In the genomic region with DNA sequence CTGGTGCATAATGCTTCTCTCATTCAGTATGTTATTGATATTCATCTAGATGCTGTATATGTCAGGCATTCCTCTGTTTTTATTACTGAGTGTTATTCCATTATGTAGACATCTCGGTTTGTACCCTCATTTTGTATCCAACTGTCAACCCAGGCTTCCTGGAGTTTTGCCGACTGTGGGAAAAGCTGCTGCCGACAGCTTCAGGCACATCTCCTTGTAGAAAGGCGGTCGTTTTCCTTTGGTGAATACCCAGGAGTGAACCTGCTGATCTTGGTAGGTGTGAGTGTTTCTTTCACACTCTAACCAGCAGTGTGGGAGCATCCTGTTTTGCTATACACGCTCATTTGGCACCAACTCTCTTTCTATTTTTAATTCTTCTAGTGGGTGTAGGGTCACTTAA, we compare ENCODE assay signal across 23 mouse cellular contexts. TPM values are rescaled to one million over a fixed set of nuclear protein-coding genes. Genes with fewer than 3 reads are reported as not detected.
DNase-seq lines count a peak whose midpoint lies in the region; ATAC-seq and TF ChIP-seq lines count a peak whose summit lies in the region.
"Had no signal": no experiment of that assay in that cellular context is flagged by ENCODE, and none has a peak within 500 bp of the region (broad histone marks: within the 10 kb centered on the region; RNA-seq: fewer than 3 reads in every experiment).

No protein-coding gene starts in this region.

- DNase-seq in forebrain, postnatal 0 days = peak; percentile 43
- no peak for DNase-seq in layer of hippocampus, adult 2 months (ENCODE audit: low spot score in 2 of 2)
- no peak for DNase-seq in layer of hippocampus, adult 9-11 months
- DNase-seq in brain, adult 2 months (ENCODE audit: low read depth, low spot score) = peak; percentile 61
- peak; percentile 39 for DNase-seq in telencephalon, adult 2 months (ENCODE audit: low read depth, low spot score)
- DNase-seq: adrenal gland, postnatal 14 days; cerebellum, adult 11-12 months; cerebellum, adult 9-10 months; gastrocnemius, postnatal 10 days; heart, postnatal 4 days had no signal

- no peaks in the 10 kb centered on the region for H3K4me1 ChIP-seq in forebrain, postnatal 0 days (ENCODE audit: insufficient read depth)
- H3K4me1 ChIP-seq in forebrain, embryonic 12.5 days = no peaks in the 10 kb centered on the region
- H3K4me1 ChIP-seq: embryonic facial prominence, embryonic 13.5 days; forebrain, embryonic 13.5 days; hindbrain, embryonic 12.5 days had no signal

- no peak overlapping the region for H3K4me2 ChIP-seq in forebrain, postnatal 0 days (ENCODE audit: low read depth)
- H3K4me2 ChIP-seq in forebrain, embryonic 12.5 days = no peak overlapping the region
- H3K4me2 ChIP-seq: embryonic facial prominence, embryonic 13.5 days; forebrain, embryonic 13.5 days; heart, embryonic 12.5 days; hindbrain, embryonic 12.5 days had no signal

- no peak overlapping the region for H3K9ac ChIP-seq in forebrain, postnatal 0 days
- no peak overlapping the region for H3K9ac ChIP-seq in forebrain, embryonic 12.5 days
- H3K9ac ChIP-seq: embryonic facial prominence, embryonic 13.5 days; forebrain, embryonic 13.5 days; heart, embryonic 12.5 days; hindbrain, embryonic 12.5 days had no signal

- TF ChIP-seq CTCF in forebrain, postnatal 0 days (IDR thresholded peaks at IDR 0.05; ENCODE audit: low read depth) = no peak
- no peak for TF ChIP-seq CTCF in layer of hippocampus, adult 2 months (conservative IDR thresholded peaks at IDR 0.05)

- H3K4me3 ChIP-seq in forebrain, postnatal 0 days (ENCODE audit: low read depth, low read length) = no peak overlapping the region
- H3K4me3 ChIP-seq in forebrain, embryonic 12.5 days (replicated peaks) = no peak overlapping the region
- H3K4me3 ChIP-seq in layer of hippocampus, adult 2 months = no peak overlapping the region
- H3K4me3 ChIP-seq: embryonic facial prominence, embryonic 13.5 days; forebrain, embryonic 13.5 days; heart, embryonic 12.5 days; hindbrain, embryonic 12.5 days had no signal

- no peak for ATAC-seq in forebrain, postnatal 0 days
- no peak for ATAC-seq in forebrain, embryonic 12.5 days (ENCODE audit: low FRiP score)
- no peak for ATAC-seq in megakaryocyte, adult 5-6 weeks (ENCODE audit: poor library complexity, severe bottlenecking)
- ATAC-seq: forebrain, embryonic 13.5 days; hindbrain, embryonic 16.5 days; inflammation-experienced regulatory T-cells, adult 6 months had no signal

- H3K9me3 ChIP-seq in forebrain, postnatal 0 days (ENCODE audit: low read length) = no peaks in the 10 kb centered on the region
- H3K9me3 ChIP-seq in forebrain, embryonic 12.5 days = no peaks in the 10 kb centered on the region
- H3K9me3 ChIP-seq: embryonic facial prominence, embryonic 13.5 days; forebrain, embryonic 13.5 days; heart, embryonic 12.5 days; hindbrain, embryonic 12.5 days had no signal

- H3K27ac ChIP-seq in forebrain, postnatal 0 days (ENCODE audit: low read depth, low read length) = no peak overlapping the region
- no peak overlapping the region for H3K27ac ChIP-seq in forebrain, embryonic 12.5 days
- H3K27ac ChIP-seq in layer of hippocampus, adult 2 months = peak overlapping the region; percentile 21; the same call in 1 of the 2 replicates
- H3K27ac ChIP-seq: embryonic facial prominence, embryonic 13.5 days; forebrain, embryonic 13.5 days; hindbrain, embryonic 12.5 days had no signal

- WGBS in forebrain, postnatal 0 days = 65% methylated on average over 6 of the region's 6 CpGs
- WGBS in forebrain, embryonic 12.5 days = 76% methylated on average over 6 of the region's 6 CpGs

- no peaks in the 10 kb centered on the region for H3K36me3 ChIP-seq in forebrain, postnatal 0 days (ENCODE audit: insufficient read depth)
- H3K36me3 ChIP-seq in forebrain, embryonic 12.5 days (replicated peaks) = no peaks in the 10 kb centered on the region
- H3K36me3 ChIP-seq: embryonic facial prominence, embryonic 13.5 days; heart, embryonic 12.5 days; hindbrain, embryonic 12.5 days had no signal

- H3K27me3 ChIP-seq in forebrain, postnatal 0 days (ENCODE audit: insufficient read depth, low read length) = no peaks in the 10 kb centered on the region
- H3K27me3 ChIP-seq in forebrain, embryonic 12.5 days = no peaks in the 10 kb centered on the region
- H3K27me3 ChIP-seq: embryonic facial prominence, embryonic 13.5 days; forebrain, embryonic 13.5 days; heart, embryonic 12.5 days; hindbrain, embryonic 12.5 days had no signal

RNA-seq across cellular contexts. Expression of a gene that starts 9.9 kb away (rescaled TPM):
- not detected in 2 replicates for total RNA-seq in forebrain, postnatal 0 days (2014; rRNA removed)
- polyA plus RNA-seq in forebrain, postnatal 0 days (2015; fragmentation: Nextera tagmentation; extraction: Ambion mirVana) = 0.12 TPM in 1 of 2 replicates, not detected in the other
- not detected in 2 replicates for polyA plus RNA-seq in forebrain, embryonic 12.5 days (2016; fragmentation: Nextera tagmentation; extraction: Ambion mirVana)
- total RNA-seq in layer of hippocampus, adult 2 months (2021) = not detected
- 0.34 TPM in 1 of 2 replicates, not detected in the other for total RNA-seq in megakaryocyte, adult 5-6 weeks (2015)
- 0.51 TPM in 1 of 2 replicates, not detected in the other for total RNA-seq in megakaryocyte, adult 5-6 weeks (2017)
- total RNA-seq: adrenal gland, postnatal 14 days; gastrocnemius, postnatal 4 days had no signal
- polyA plus RNA-seq: C2C12; forebrain, embryonic 13.5 days; heart, embryonic 12.5 days; hindbrain, embryonic 12.5 days; hindbrain, embryonic 16.5 days; inflammation-experienced regulatory T-cells, adult 6 months had no signal

RNA-seq across cellular contexts. Expression of a gene that starts 24.4 kb away (rescaled TPM):
- total RNA-seq in forebrain, postnatal 0 days (2014; rRNA removed) = 0.33 TPM in 1 of 2 replicates, not detected in the other
- 0.14 and 0.57 TPM in 2 replicates for polyA plus RNA-seq in forebrain, postnatal 0 days (2015; fragmentation: Nextera tagmentation; extraction: Ambion mirVana)
- polyA plus RNA-seq in forebrain, embryonic 12.5 days (2016; fragmentation: Nextera tagmentation; extraction: Ambion mirVana) = 0.91 and 1.1 TPM in 2 replicates
- total RNA-seq in layer of hippocampus, adult 2 months (2021) = under 1 TPM; 0.72 to 0.86 TPM
- 1.7 TPM in 2 replicates for total RNA-seq in megakaryocyte, adult 5-6 weeks (2015)
- total RNA-seq in megakaryocyte, adult 5-6 weeks (2017) = 1.1 and 2.1 TPM in 2 replicates

RNA-seq across cellular contexts. Expression of a gene that starts 45.6 kb away (rescaled TPM):
- not detected in 2 replicates for total RNA-seq in forebrain, postnatal 0 days (2014; rRNA removed)
- polyA plus RNA-seq in forebrain, postnatal 0 days (2015; fragmentation: Nextera tagmentation; extraction: Ambion mirVana) = not detected in 2 replicates
- not detected in 2 replicates for polyA plus RNA-seq in forebrain, embryonic 12.5 days (2016; fragmentation: Nextera tagmentation; extraction: Ambion mirVana)
- total RNA-seq in layer of hippocampus, adult 2 months (2021) = not detected
- 0.16 and 0.39 TPM in 2 replicates for total RNA-seq in megakaryocyte, adult 5-6 weeks (2015)
- 0.22 and 0.65 TPM in 2 replicates for total RNA-seq in megakaryocyte, adult 5-6 weeks (2017)
- total RNA-seq: gastrocnemius, postnatal 10 days; heart, adult 8-10 months; heart, postnatal 4 days; MEL had no signal
- polyA plus RNA-seq: C2C12; forebrain, embryonic 13.5 days; heart, embryonic 12.5 days; heart, embryonic 16.5 days; hindbrain, embryonic 12.5 days; hindbrain, embryonic 16.5 days; inflammation-experienced regulatory T-cells, adult 6 months had no signal

Comparison
In these comparisons a context has a peak if more than half of its experiments do, and no peak if none do; other contexts are left out.
1. DNase-seq: peak in forebrain, postnatal 0 days (single experiment), brain, adult 2 months (single experiment) and telencephalon, adult 2 months (single experiment); none in layer of hippocampus, adult 2 months (0 of 2) and layer of hippocampus, adult 9-11 months (single experiment).